Mouse (Mus musculus) G1E (cell line): ENCODE measurements at regions not wholly inside any gene's neighbourhood (a gene's known extent, or its start where the extent isn't known, plus 50 kb on each side); places are given as distances from the start of the nearest gene placed in this dataset.

Experiments
- CTCF ChIP-seq: IDR thresholded peaks from 2 replicates; pipeline ENCODE4 v1.5.1; 2012; ENCODE audit warnings: low read depth, low read length, inconsistent platforms, mixed read lengths
- TAL1 ChIP-seq: conservative IDR thresholded peaks from 2 replicates; pipeline ENCODE4 v1.6.1; 2012; ENCODE audit warnings: low read depth, low read length, inconsistent platforms, mixed read lengths

GRCm38 (mm10) chr3:147571850-147572249 lies 719.7 kb downstream of the Ttll7 start:
- TF ChIP-seq TAL1 (no peak), CTCF (no peak)
